Mouse (Mus musculus) embryonic stem cell, embryonic (primary cell): ENCODE results near the gene Nav2.

Experiments used
- CTCF ChIA-PET, 4 experiments: fragments of 300-600 bp in 2 of 4; fragments of 350-600 bp in 2 of 4; sonication (Branson Sonifier 250); formaldehyde crosslinking; loops; one replicate each; lab custom pipeline; 2022; ENCODE audit warnings: inconsistent platforms in 2 of 4; lab: Charles Lee
- POLR2A ChIA-PET, 4 experiments: fragments of 300-600 bp in 2 of 4; fragments of 350-600 bp in 2 of 4; sonication (Branson Sonifier 250); formaldehyde crosslinking; loops; one replicate each; lab custom pipeline; 2022; ENCODE audit warnings: antibody characterized with exemption in 4 of 4, inconsistent platforms in 1 of 4; lab: Charles Lee

Nav2 gene

GRCm38 (mm10) chr7:49454601-49455000, 546.1 kb downstream of the Nav2 start:
- CTCF ChIA-PET = interaction anchor here in 2 of 4 experiments (0.7 to 2.0 kb wide), 4 partner anchors 14 to 298 kb away, joined by 3 to 6 read pairs (median 4); no protein-coding TSS in a partner anchor
- POLR2A ChIA-PET = no interaction called here

- ChIA-PET POLR2A (interaction anchor here in 1 of 4 experiments (1.1 kb wide), 1 partner anchor 11 kb away, joined by 4 read pairs; no protein-coding TSS in a partner anchor), CTCF (interaction anchor here (0.5 to 2.8 kb wide), 55 partner anchors 10 to 372 kb away, joined by 3 to 14 read pairs (median 4); no protein-coding TSS in a partner anchor)
Measured at GRCm38 (mm10) chr7:49456148-49456547, 547.6 kb downstream of the Nav2 start.

GRCm38 (mm10) chr7:49457398-49457797, 548.9 kb downstream of the Nav2 start:
- POLR2A ChIA-PET = interaction anchor here (0.8 to 1.6 kb wide), 4 partner anchors 8 to 9 kb away, joined by 3 to 7 read pairs (median 3); no protein-coding TSS in a partner anchor
- CTCF ChIA-PET = interaction anchor here in 3 of 4 experiments (0.9 to 2.8 kb wide), 15 partner anchors 8 to 252 kb away, joined by 3 to 14 read pairs (median 5); no protein-coding TSS in a partner anchor

- ChIA-PET CTCF (interaction anchor here in 3 of 4 experiments (0.6 to 2.8 kb wide), 9 partner anchors 9 to 109 kb away, joined by 3 to 14 read pairs (median 6); no protein-coding TSS in a partner anchor), POLR2A (interaction anchor here (0.8 to 1.6 kb wide), 4 partner anchors 9 kb away, joined by 3 to 7 read pairs (median 3); no protein-coding TSS in a partner anchor)
Measured at GRCm38 (mm10) chr7:49457890-49458289, 549.4 kb downstream of the Nav2 start.

DNA sequence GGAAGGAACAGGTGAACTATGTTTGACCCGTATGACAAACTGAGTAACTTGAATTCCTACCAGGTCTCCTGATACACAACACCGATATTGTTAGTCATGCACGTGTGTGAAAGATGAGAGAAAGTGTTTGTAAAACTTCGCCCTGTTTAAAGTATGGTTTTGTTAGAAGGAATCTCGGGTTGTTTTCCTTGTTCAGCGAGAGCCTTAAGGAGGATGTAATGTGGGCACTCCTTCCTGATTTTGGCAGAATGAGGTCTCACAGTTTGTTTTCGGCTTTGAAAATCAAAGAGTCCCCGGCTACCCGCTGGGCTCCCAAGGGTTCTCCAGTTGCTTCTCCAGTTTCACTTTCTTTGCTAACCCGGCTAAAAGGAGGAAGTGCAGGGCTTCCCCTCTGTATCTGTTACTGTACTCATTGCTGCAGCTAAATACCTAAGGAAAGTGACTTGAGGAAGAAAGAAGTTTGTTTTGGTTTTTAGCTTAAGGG, 553.9 kb downstream of the Nav2 start:
- POLR2A ChIA-PET = interaction anchor here in 1 of 4 experiments (1.2 to 1.6 kb wide), 2 partner anchors 10 to 18 kb away, joined by 3 to 4 read pairs; no protein-coding TSS in a partner anchor
- CTCF ChIA-PET = interaction anchor here in 2 of 4 experiments (0.6 to 0.9 kb wide), 2 partner anchors 9 to 125 kb away, joined by 3 to 4 read pairs; no protein-coding TSS in a partner anchor

GRCm38 (mm10) chr7:49467861-49468260, 559.3 kb downstream of the Nav2 start:
- ChIA-PET CTCF (interaction anchor here in 3 of 4 experiments (0.5 to 2.4 kb wide), 28 partner anchors 8 to 452 kb away, joined by 3 to 14 read pairs (median 4); no protein-coding TSS in a partner anchor), POLR2A (interaction anchor here in 3 of 4 experiments (0.5 to 1.3 kb wide), 6 partner anchors 12 to 184 kb away, joined by 3 to 6 read pairs (median 4); no protein-coding TSS in a partner anchor)

GRCm38 (mm10) chr7:49468492-49469205, 560.1 kb downstream of the Nav2 start:
- POLR2A ChIA-PET = interaction anchor here in 3 of 4 experiments (0.5 to 1.3 kb wide), 4 partner anchors 16 to 185 kb away, joined by 3 to 6 read pairs (median 4); no protein-coding TSS in a partner anchor
- CTCF ChIA-PET = interaction anchor here (0.6 to 2.4 kb wide), 27 partner anchors 7 to 452 kb away, joined by 3 to 14 read pairs (median 4); no protein-coding TSS in a partner anchor

GRCm38 (mm10) chr7:49471278-49471677, 562.8 kb downstream of the Nav2 start:
- ChIA-PET POLR2A (no interaction called here), CTCF (interaction anchor here in 1 of 4 experiments (0.9 kb wide), 1 partner anchor 32 kb away, joined by 3 read pairs; no protein-coding TSS in a partner anchor)

GRCm38 (mm10) chr7:49475282-49475681, 566.8 kb downstream of the Nav2 start:
- ChIA-PET POLR2A (interaction anchor here in 3 of 4 experiments (0.6 to 1.5 kb wide), 4 partner anchors 9 to 569 kb away, joined by 3 to 10 read pairs (median 4); no protein-coding TSS in a partner anchor), CTCF (interaction anchor here (0.6 to 1.8 kb wide), 9 partner anchors 9 to 165 kb away, joined by 3 to 12 read pairs (median 4); no protein-coding TSS in a partner anchor)

- POLR2A ChIA-PET = interaction anchor here in 2 of 4 experiments (0.7 to 1.5 kb wide), 4 partner anchors 8 to 202 kb away, joined by 3 to 7 read pairs (median 4); no protein-coding TSS in a partner anchor
- CTCF ChIA-PET = interaction anchor here (0.6 to 2.0 kb wide), 10 partner anchors 8 to 277 kb away, joined by 3 to 9 read pairs (median 3); no protein-coding TSS in a partner anchor
Measured at GRCm38 (mm10) chr7:49476163-49476562, 567.6 kb downstream of the Nav2 start.

- ChIA-PET CTCF (interaction anchor here in 3 of 4 experiments (0.6 to 2.0 kb wide), 11 partner anchors 9 to 404 kb away, joined by 3 to 10 read pairs (median 6); no protein-coding TSS in a partner anchor), POLR2A (interaction anchor here in 2 of 4 experiments (0.7 to 1.2 kb wide), 4 partner anchors 15 to 201 kb away, joined by 3 to 7 read pairs (median 4); no protein-coding TSS in a partner anchor)
Measured at GRCm38 (mm10) chr7:49476666-49477065, 568.1 kb downstream of the Nav2 start.

DNA sequence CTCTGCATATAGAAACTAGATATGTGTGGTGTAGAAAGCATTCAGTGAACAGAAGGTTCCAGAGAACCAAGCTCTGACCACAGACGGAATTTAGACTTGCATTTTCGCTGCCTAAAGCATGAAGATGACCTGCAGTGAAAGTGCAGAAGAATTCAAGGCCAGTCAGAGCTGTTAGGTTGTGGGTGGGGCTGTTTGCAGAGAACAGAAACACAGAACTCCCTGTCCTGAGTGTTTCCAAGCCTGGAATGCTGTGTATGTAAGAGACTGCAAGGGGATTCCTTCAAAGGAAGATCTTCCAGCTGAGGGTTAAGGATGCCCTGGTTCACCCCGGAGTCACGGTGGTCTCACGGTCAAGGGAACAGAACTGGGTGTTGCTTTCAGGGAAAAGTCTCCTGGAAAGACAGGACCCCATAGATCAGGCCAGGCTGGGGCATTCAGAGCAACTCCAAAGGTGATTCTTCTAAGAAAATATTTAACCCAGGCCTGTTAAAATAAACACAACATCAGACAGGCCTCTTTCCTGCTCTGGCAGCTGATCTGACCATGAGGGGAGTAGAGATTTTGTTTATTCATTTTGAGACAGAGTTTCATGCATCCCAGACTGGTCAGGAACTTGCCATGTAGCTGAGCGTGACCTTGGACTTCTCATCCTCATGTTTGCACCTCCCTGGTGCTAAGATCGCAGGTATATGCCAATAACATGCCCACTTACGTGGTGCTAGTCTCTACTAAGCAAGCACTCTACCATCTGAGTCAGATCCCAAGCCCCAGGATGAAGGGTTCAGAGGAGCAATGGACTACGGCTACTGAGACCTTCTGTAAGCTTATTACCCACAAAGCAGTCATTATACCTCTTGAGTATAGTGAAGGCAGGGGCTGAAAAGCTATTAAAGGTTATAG, 568.8 kb downstream of the Nav2 start:
- CTCF ChIA-PET = interaction anchor here (0.6 to 2.0 kb wide), 15 partner anchors 9 to 403 kb away, joined by 3 to 11 read pairs (median 4); no protein-coding TSS in a partner anchor
- POLR2A ChIA-PET = interaction anchor here in 2 of 4 experiments (0.6 to 1.2 kb wide), 3 partner anchors 15 to 156 kb away, joined by 3 to 5 read pairs (median 4); no protein-coding TSS in a partner anchor

DNA sequence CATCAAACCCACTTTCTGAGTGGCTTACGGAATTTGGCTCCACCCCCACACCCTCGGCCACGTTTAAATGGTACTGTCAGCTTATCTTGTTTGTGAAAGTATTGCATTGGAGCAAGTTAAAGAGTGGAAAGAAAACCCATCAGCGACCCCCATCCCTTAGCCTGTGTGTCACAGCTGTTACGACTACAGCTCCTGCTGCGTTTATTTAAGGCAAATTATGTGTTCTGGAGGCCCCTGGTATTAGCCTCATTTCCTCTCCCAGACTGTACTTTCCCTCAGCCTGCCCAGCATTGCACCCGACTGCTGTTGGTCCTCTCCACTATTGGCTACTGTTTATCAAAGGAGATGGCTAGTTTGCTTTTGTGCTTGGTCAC, 569.4 kb downstream of the Nav2 start:
- CTCF ChIA-PET = interaction anchor here (0.6 to 2.0 kb wide), 12 partner anchors 10 to 353 kb away, joined by 3 to 11 read pairs (median 5); no protein-coding TSS in a partner anchor
- POLR2A ChIA-PET = no interaction called here

DNA sequence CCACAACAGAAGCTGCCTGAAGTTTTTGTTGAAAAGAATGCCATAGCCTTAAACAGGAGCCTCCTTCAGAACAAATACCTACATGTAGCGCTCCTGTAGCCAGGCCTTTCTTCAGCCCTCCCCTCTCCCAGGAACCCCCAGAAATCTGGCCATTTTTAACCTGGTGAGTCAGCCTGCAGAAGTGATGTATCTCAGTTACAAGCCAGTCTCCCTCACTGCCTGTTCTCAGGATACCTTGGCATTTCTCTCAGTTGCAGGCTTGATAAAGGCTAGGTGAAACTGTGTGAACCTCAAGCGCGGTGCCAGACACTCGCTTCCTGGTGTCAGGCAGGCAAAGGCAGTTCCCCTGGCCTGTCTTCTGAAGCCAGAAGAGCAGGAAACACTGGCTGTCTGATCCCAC, 570.4 kb downstream of the Nav2 start:
- POLR2A ChIA-PET = interaction anchor here in 1 of 4 experiments (0.6 kb wide), 1 partner anchor 13 kb away, joined by 3 read pairs; no protein-coding TSS in a partner anchor
- CTCF ChIA-PET = interaction anchor here in 3 of 4 experiments (0.5 to 2.0 kb wide), 6 partner anchors 9 to 137 kb away, joined by 3 to 7 read pairs (median 4); no protein-coding TSS in a partner anchor

DNA sequence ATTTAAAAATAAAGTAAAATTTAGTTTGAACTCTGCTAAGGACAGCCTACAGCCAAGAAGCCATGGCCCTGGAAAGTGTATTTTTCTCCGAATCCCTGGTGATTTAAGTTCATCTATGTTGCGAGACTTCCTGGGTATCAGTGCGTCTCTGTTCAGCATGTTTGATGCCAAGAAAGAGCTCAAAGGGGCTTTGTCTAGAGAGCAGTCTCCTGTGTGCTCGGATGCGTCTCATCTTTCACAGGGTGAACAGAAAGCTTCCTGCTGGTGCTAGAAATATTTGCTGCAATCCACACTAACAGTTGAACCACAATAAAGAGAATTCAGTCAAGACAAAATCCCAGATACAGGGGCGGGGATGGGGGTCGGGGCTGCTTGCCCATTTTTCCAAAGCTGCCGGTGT, 572.4 kb downstream of the Nav2 start:
- CTCF ChIA-PET = interaction anchor here in 2 of 4 experiments (0.9 to 1.3 kb wide), 3 partner anchors 12 to 385 kb away, joined by 3 to 5 read pairs (median 3); no protein-coding TSS in a partner anchor
- POLR2A ChIA-PET = interaction anchor here in 1 of 4 experiments (0.5 kb wide), 1 partner anchor 277 kb away, joined by 3 read pairs; no protein-coding TSS in a partner anchor

GRCm38 (mm10) chr7:49484036-49484744, 575.7 kb downstream of the Nav2 start:
- ChIA-PET CTCF (interaction anchor here (0.5 to 2.3 kb wide), 27 partner anchors 8 to 352 kb away, joined by 3 to 22 read pairs (median 3); no protein-coding TSS in a partner anchor), POLR2A (interaction anchor here (0.6 to 1.5 kb wide), 9 partner anchors 9 to 393 kb away, joined by 3 to 4 read pairs (median 3); no protein-coding TSS in a partner anchor)
